Mouse (Mus musculus): Measurements from ENCODE around the gene Zfp579. TPM values are rescaled to one million over a fixed set of nuclear protein-coding genes. Genes with fewer than 3 reads are reported as not detected.
"Not testable (repeated sequence)": the region's sequence is repeated elsewhere in the genome, so short reads cannot be mapped to it uniquely, and the experiment has no call there.

Zfp579 gene
- polyA plus RNA-seq, 1 experiment from 2014 or later: 60.0 TPM

- 92% methylated on average over 27 of the region's 27 CpGs for WGBS
- peak overlapping the region; percentile 60; the same call in 1 of the 2 replicates for H3K4me3 ChIP-seq (ENCODE audit: low read depth, low read length)
- H3K27me3 ChIP-seq (ENCODE audit: control insufficient read depth, insufficient read depth, low read length): no peaks in the 10 kb centered on the region
- no peak overlapping the region; the same call in 1 of the 2 replicates for H3K9ac ChIP-seq (ENCODE audit: low read length)
- no peaks in the 10 kb centered on the region for H3K9me3 ChIP-seq (ENCODE audit: control insufficient read depth, low read length)
- DNase-seq (ENCODE audit: low spot score): no peak
- peak overlapping the region; percentile 54; the same call in 1 of the 2 replicates for H3K4me2 ChIP-seq (ENCODE audit: low read depth, low read length, severe bottlenecking)
- H3K36me3 ChIP-seq (ENCODE audit: control insufficient read depth, insufficient read depth, low read length): peaks cover 31% of the 10 kb centered on the region
- no peak for ATAC-seq (replicated peaks; ENCODE audit: low FRiP score)
- peaks cover 3% of the 10 kb centered on the region for H3K4me1 ChIP-seq (replicated peaks; ENCODE audit: control insufficient read depth, insufficient read depth, low read length)
- H3K27ac ChIP-seq (ENCODE audit: low read depth, low read length): no peak overlapping the region
Measured at GRCm38 (mm10) chr7:5012681-5013513, 16.9 kb upstream of the Zfp579 start.

GRCm38 (mm10) chr7:5008229-5008628 is 12.3 kb upstream of the Zfp579 start:
- Histone ChIP-seq H3K4me3 (ENCODE audit: low read depth, low read length) (no peak overlapping the region), H3K36me3 (ENCODE audit: control insufficient read depth, insufficient read depth, low read length) (peaks cover 40% of the 10 kb centered on the region), H3K27me3 (ENCODE audit: control insufficient read depth, insufficient read depth, low read length) (no peaks in the 10 kb centered on the region), H3K27ac (ENCODE audit: low read depth, low read length) (no peak overlapping the region), H3K9ac (ENCODE audit: low read length) (no peak overlapping the region), H3K4me2 (ENCODE audit: low read depth, low read length, severe bottlenecking) (no peak overlapping the region), H3K4me1 (replicated peaks; ENCODE audit: control insufficient read depth, insufficient read depth, low read length) (peaks cover 2% of the 10 kb centered on the region; the same call in 1 of the 2 replicates), H3K9me3 (ENCODE audit: control insufficient read depth, low read length) (no peaks in the 10 kb centered on the region)
- no peak; the same call in 1 of the 2 replicates for ATAC-seq (replicated peaks; ENCODE audit: low FRiP score)
- WGBS: 97% methylated on average over 26 of the region's 26 CpGs
- no peak for DNase-seq (ENCODE audit: low spot score)

GRCm38 (mm10) chr7:5002876-5003275 is 6.9 kb upstream of the Zfp579 start:
- not testable (repeated sequence) for H3K4me2 ChIP-seq (ENCODE audit: low read depth, low read length, severe bottlenecking); H3K27me3 ChIP-seq (ENCODE audit: control insufficient read depth, insufficient read depth, low read length); H3K4me3 ChIP-seq (ENCODE audit: low read depth, low read length); ATAC-seq (replicated peaks; ENCODE audit: low FRiP score); H3K36me3 ChIP-seq (ENCODE audit: control insufficient read depth, insufficient read depth, low read length); H3K9ac ChIP-seq (ENCODE audit: low read length); H3K4me1 ChIP-seq (replicated peaks; ENCODE audit: control insufficient read depth, insufficient read depth, low read length); DNase-seq (ENCODE audit: low spot score); H3K9me3 ChIP-seq (ENCODE audit: control insufficient read depth, low read length); H3K27ac ChIP-seq (ENCODE audit: low read depth, low read length)
- WGBS: 70% methylated on average over 8 of the region's 8 CpGs

GRCm38 (mm10) chr7:4999876-5000275 is 3.9 kb upstream of the Zfp579 start:
- H3K36me3 ChIP-seq (ENCODE audit: control insufficient read depth, insufficient read depth, low read length): no peaks in the 10 kb centered on the region
- 71% methylated on average over 2 of the region's 2 CpGs for WGBS
- no peaks in the 10 kb centered on the region for H3K27me3 ChIP-seq (ENCODE audit: control insufficient read depth, insufficient read depth, low read length)
- ATAC-seq (replicated peaks; ENCODE audit: low FRiP score): no peak
- H3K9ac ChIP-seq (ENCODE audit: low read length): no peak overlapping the region
- peaks cover 10% of the 10 kb centered on the region for H3K4me1 ChIP-seq (replicated peaks; ENCODE audit: control insufficient read depth, insufficient read depth, low read length)
- H3K4me3 ChIP-seq (ENCODE audit: low read depth, low read length): no peak overlapping the region
- H3K4me2 ChIP-seq (ENCODE audit: low read depth, low read length, severe bottlenecking): no peak overlapping the region
- H3K27ac ChIP-seq (ENCODE audit: low read depth, low read length): no peak overlapping the region
- no peak for DNase-seq (ENCODE audit: low spot score)
- H3K9me3 ChIP-seq (ENCODE audit: control insufficient read depth, low read length): peaks cover 3% of the 10 kb centered on the region; the same call in 1 of the 2 replicates

GRCm38 (mm10) chr7:4996934-4997333 is 976 bp upstream of the Zfp579 start:
- H3K4me3 ChIP-seq (ENCODE audit: low read depth, low read length): peak overlapping the region; percentile 70; the same call in 1 of the 2 replicates
- H3K9me3 ChIP-seq (ENCODE audit: control insufficient read depth, low read length): no peaks in the 10 kb centered on the region
- DNase-seq (ENCODE audit: low spot score) (no peak), ATAC-seq (replicated peaks; ENCODE audit: low FRiP score) (no peak)
- H3K27me3 ChIP-seq (ENCODE audit: control insufficient read depth, insufficient read depth, low read length): peaks cover 15% of the 10 kb centered on the region
- peaks cover 2% of the 10 kb centered on the region; the same call in 1 of the 2 replicates for H3K36me3 ChIP-seq (ENCODE audit: control insufficient read depth, insufficient read depth, low read length)
- peaks cover 20% of the 10 kb centered on the region for H3K4me1 ChIP-seq (replicated peaks; ENCODE audit: control insufficient read depth, insufficient read depth, low read length)
- WGBS: 74% methylated on average over 6 of the region's 8 CpGs
- peak overlapping the region; percentile 89 for H3K9ac ChIP-seq (ENCODE audit: low read length)
- H3K27ac ChIP-seq (ENCODE audit: low read depth, low read length): no peak overlapping the region; the same call in 1 of the 2 replicates
- peak overlapping the region; percentile 84; the same call in 1 of the 2 replicates for H3K4me2 ChIP-seq (ENCODE audit: low read depth, low read length, severe bottlenecking)

- peak overlapping the region; percentile 89 for H3K9ac ChIP-seq (ENCODE audit: low read length)
- H3K4me1 ChIP-seq (replicated peaks; ENCODE audit: control insufficient read depth, insufficient read depth, low read length): peaks cover 20% of the 10 kb centered on the region
- H3K9me3 ChIP-seq (ENCODE audit: control insufficient read depth, low read length): no peaks in the 10 kb centered on the region
- peaks cover 15% of the 10 kb centered on the region for H3K27me3 ChIP-seq (ENCODE audit: control insufficient read depth, insufficient read depth, low read length)
- DNase-seq (ENCODE audit: low spot score) (no peak), ATAC-seq (replicated peaks; ENCODE audit: low FRiP score) (peak; percentile 6)
- no peak overlapping the region for H3K27ac ChIP-seq (ENCODE audit: low read depth, low read length)
- H3K4me3 ChIP-seq (ENCODE audit: low read depth, low read length): peak overlapping the region; percentile 70
- WGBS: 6% methylated on average over 19 of the region's 19 CpGs
- peak overlapping the region; percentile 84 for H3K4me2 ChIP-seq (ENCODE audit: low read depth, low read length, severe bottlenecking)
- H3K36me3 ChIP-seq (ENCODE audit: control insufficient read depth, insufficient read depth, low read length): peaks cover 2% of the 10 kb centered on the region; the same call in 1 of the 2 replicates
Measured at GRCm38 (mm10) chr7:4995268-4996002, 523 bp downstream of the Zfp579 start.

GRCm38 (mm10) chr7:4993999-4994788 is 1.8 kb downstream of the Zfp579 start:
- H3K27me3 ChIP-seq (ENCODE audit: control insufficient read depth, insufficient read depth, low read length): peaks cover 15% of the 10 kb centered on the region
- peak overlapping the region; percentile 8; the same call in 1 of the 2 replicates for H3K9ac ChIP-seq (ENCODE audit: low read length)
- H3K36me3 ChIP-seq (ENCODE audit: control insufficient read depth, insufficient read depth, low read length): peaks cover 2% of the 10 kb centered on the region; the same call in 1 of the 2 replicates
- H3K4me2 ChIP-seq (ENCODE audit: low read depth, low read length, severe bottlenecking): peak overlapping the region; percentile 26; the same call in 1 of the 2 replicates
- H3K4me1 ChIP-seq (replicated peaks; ENCODE audit: control insufficient read depth, insufficient read depth, low read length): peaks cover 20% of the 10 kb centered on the region
- ATAC-seq (replicated peaks; ENCODE audit: low FRiP score) (no peak), DNase-seq (ENCODE audit: low spot score) (no peak)
- peak overlapping the region; percentile 0; the same call in 1 of the 2 replicates for H3K4me3 ChIP-seq (ENCODE audit: low read depth, low read length)
- WGBS: 53% methylated on average over 58 of the region's 59 CpGs
- no peaks in the 10 kb centered on the region for H3K9me3 ChIP-seq (ENCODE audit: control insufficient read depth, low read length)
- no peak overlapping the region for H3K27ac ChIP-seq (ENCODE audit: low read depth, low read length)

Measured in forebrain, embryonic 11.5 days (tissue).